Mouse (Mus musculus) left cerebral cortex, postnatal 4 days (tissue): ENCODE measurements around the gene Zfp92. TPM values are rescaled to one million over a fixed set of nuclear protein-coding genes. Genes with fewer than 3 reads are reported as not detected.
A peak's percentile ranks its signal among the peaks of the same experiment; 100 is the strongest.

ENCODE experiments used
- DNase-seq: peaks from one replicate; pipeline ENCODE4 v3.0.0-alpha.2; 2022
- intact Hi-C: fragments of 180-260 bp; cut with DNase I; formaldehyde crosslinking; loops from one replicate; pipeline ENCODE4 v1.15.1; 2025
- total RNA-seq, 2 experiments: library from RNA; stranded (reverse); gene quantifications; 2 replicates each; pipeline ENCODE4 v1.2.3; 2021

The Zfp92 gene
- total RNA-seq, 2 experiments from 2014 or later = 2.7 to 3.7 TPM

DNA sequence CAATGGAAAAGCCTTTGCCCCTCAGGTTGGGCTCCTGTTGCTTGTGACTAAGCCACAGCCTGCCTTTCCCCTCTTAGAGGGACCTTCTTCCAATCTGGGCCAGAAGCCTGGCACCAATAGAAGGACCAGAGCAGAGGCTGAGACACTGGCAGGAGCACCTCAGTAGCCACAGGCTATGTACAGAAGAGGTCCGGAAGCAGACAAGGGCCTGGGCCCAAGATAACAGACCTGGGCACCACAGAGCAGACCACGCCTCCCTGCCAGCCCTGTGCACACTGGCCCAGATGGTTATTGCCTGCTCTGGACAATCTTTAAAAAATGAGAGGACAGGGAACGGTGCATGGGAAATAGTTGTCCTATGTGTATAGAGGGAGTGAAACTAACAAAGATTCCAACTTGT lies 60.9 kb downstream of the Zfp92 start:
- no peak for DNase-seq
- intact Hi-C loops = no loop called here

DNA sequence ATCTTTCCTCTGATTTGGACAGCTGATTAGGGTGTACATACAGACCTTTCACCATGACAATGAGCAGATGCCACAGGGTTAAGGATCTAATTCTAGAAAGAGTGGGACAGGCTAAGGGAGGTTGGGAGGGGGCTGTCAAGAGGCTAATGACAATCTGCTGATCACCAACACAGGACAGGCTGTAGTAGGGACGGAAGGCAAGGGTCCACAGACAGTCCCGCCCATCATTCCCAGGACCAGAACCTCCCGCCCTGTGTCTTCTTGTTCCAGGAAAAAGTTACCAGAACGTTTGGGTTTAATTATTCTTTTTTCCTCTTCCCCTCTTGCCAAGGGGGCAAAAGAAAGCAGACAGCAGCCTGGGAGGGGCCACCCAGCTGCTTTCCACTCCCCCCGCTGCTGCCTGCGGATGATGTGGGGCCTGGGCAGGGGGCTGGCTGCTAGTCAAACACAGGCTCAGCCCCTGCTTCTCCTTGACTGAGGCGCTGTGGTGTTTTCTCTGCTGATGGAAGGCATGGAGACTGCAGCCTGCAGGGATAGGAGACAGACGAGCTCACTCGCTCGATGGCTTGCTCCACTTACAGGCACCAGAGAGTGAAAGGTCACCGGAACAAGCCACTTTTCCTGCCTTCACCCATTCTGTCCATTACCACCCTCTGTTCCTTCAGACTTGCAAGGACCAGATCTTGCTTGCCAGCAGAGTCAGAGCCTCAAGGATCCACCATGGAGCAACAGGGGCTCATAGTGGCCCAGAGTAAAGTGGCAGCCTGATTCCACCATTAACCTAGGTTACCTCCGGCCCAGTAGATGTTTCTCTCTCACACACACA lies 63.7 kb downstream of the Zfp92 start:
- peak; percentile 21 for DNase-seq
- intact Hi-C loops = no loop called here

- DNase-seq = no peak
- intact Hi-C loops = no loop called here
These were observed 64.9 kb downstream of the Zfp92 start for GRCm38 (mm10) chrX:73475658-73476256.

- no peak for DNase-seq
- intact Hi-C loops = no loop called here
These were observed 65.7 kb downstream of the Zfp92 start for GRCm38 (mm10) chrX:73476621-73477020.

GRCm38 (mm10) chrX:73477500-73477899 lies 66.6 kb downstream of the Zfp92 start:
- intact Hi-C loops = no loop called here
- no peak for DNase-seq

Other genes with a start within 250 kb of the Zfp92 start
- not detected for gene Spin2d, start 234.1 kb upstream of the Zfp92 start, total RNA-seq
- 10 to 100 TPM in 1 of 2 experiments, 1 to 10 TPM in 1; 3.6 to 13.1 TPM for gene Xlr3b, start 218.9 kb upstream of the Zfp92 start, total RNA-seq
- gene Xlr4b, start 196.8 kb upstream of the Zfp92 start, total RNA-seq = 1 to 10 TPM in 1 of 2 experiments, under 1 TPM in 1; 0.60 to 1.4 TPM
- gene F8a, start 182.8 kb upstream of the Zfp92 start, total RNA-seq = 10 to 100 TPM; 16.2 to 17.1 TPM
- gene Xlr4c, start 168.0 kb upstream of the Zfp92 start, total RNA-seq = not detected
- not detected for gene Xlr3c, start 145.7 kb upstream of the Zfp92 start, total RNA-seq
- not detected for gene Xlr5a, start 118.1 kb upstream of the Zfp92 start, total RNA-seq
- not detected for gene Xlr5c, start 118.1 kb upstream of the Zfp92 start, total RNA-seq
- not detected for gene Gm45015, start 74.3 kb upstream of the Zfp92 start, total RNA-seq
- gene Zfp275, start 68.5 kb upstream of the Zfp92 start, total RNA-seq = 10 to 100 TPM; 20.3 to 20.7 TPM
- under 1 TPM in 1 of 2 experiments, not detected in 1; 0.18 TPM for gene Gm18336, start 12.4 kb upstream of the Zfp92 start, total RNA-seq
- not detected for gene Trex2, start 24.2 kb downstream of the Zfp92 start, total RNA-seq
- 10 to 100 TPM; 27.8 to 28.0 TPM for gene Haus7, start 47.9 kb downstream of the Zfp92 start, total RNA-seq
- gene Bgn, start 72.5 kb downstream of the Zfp92 start, total RNA-seq = 10 to 100 TPM; 49.5 to 51.5 TPM
- gene Atp2b3, start 92.0 kb downstream of the Zfp92 start, total RNA-seq = 10 to 100 TPM; 31.9 to 39.1 TPM
- under 1 TPM; 0.12 to 0.14 TPM for gene Dusp9, start 228.3 kb downstream of the Zfp92 start, total RNA-seq
- 100 to 1,000 TPM; 105 to 140 TPM for gene Pnck, start 249.0 kb downstream of the Zfp92 start, total RNA-seq